Mouse (Mus musculus) gastrocnemius, postnatal 14 days (tissue): Measurements from ENCODE around the gene Fkbp5. TPM values are rescaled to one million over a fixed set of nuclear protein-coding genes. Genes with fewer than 3 reads are reported as not detected.
"Not testable (repeated sequence)": the region's sequence is repeated elsewhere in the genome, so short reads cannot be mapped to it uniquely, and the experiment has no call there.

Source experiments
- DNase-seq: peaks from one replicate; pipeline ENCODE4 v3.0.0; 2021; ENCODE audit warnings: mixed read lengths
- intact Hi-C: fragments of 180-260 bp; cut with DNase I; formaldehyde crosslinking; loops from one replicate; pipeline ENCODE4 v1.15.1; 2025; ENCODE audit warnings: low total_unique reads
- microRNA-seq, 2 experiments: library from miRNA; unstranded; fragments of <30 nt; microRNA quantifications; one replicate each; pipeline ENCODE4 v1.2.0; 2021
- total RNA-seq, 2 experiments: library from RNA; stranded (reverse); gene quantifications; 2 replicates each; pipeline ENCODE4 v1.2.3; 2021

The Fkbp5 gene
- total RNA-seq, 2 experiments from 2014 or later: 9.2 to 104 TPM

DNA sequence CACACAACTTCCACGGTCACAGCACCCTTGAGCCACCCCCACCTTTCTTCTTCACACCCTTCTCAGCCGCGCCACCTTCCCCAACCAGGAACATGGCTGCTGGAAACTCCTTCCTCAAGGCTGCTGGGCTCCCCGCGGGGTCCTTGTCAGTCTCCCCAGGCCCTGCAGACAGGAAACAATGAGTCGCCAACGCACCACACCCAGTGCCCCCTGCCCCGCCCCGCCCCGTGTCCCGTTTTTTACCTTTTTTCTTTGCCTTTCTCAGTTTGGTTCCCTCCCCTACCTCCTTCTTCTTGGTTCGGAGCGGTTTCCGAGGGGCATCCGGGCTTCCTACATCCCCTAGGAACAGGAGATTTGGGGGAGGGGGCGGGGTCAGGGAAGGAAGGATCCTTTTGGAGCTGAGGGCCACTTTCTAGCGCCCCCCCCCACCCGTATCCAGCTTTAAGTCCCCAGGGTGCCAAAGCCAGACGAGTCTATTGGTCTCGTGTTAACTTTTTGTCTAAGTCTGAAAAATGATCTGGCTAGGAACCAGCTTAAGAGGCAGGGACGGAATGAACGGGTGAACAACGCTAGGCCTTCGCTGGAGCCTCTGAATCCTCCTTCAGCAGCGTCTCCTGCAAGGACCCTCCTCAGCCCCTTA, 154.6 kb downstream of the Fkbp5 start:
- intact Hi-C loops: no loop called here
- no peak for DNase-seq

DNA sequence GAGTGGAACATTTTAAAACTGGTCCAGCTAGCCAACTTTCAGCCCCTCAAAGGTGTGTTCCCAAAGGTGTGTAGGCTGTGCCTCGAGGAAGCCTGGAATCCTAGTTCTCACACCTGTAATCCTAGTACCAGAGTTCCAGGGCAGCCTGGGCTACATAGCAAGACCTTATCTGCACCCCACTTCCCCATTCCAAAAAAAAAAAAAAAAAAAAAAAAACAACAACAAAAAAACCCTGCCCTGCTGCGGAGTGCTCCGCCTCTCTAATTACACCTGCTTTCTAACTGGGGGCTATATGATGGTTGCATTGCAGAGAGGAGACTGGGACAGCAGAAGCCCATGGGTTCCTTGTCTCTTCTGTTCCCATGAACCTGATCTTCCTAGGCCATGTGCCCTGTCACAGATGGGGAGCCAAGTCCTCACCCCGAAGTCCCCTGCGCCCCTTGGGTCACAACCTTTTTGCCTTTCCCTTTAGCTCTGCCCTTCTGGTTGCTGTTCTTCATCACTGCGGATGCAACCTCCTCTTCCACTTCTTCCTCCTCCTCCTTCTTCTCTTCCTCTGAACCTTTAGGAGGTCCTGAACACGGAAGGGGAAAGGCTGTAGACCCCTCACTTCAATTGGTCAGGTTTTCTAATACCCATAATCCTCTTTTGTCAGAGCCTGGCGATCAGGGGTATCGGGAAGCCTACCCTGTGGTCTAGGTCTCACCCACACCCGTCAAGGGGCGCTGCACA, 155.2 kb downstream of the Fkbp5 start:
- DNase-seq: no peak
- intact Hi-C loops: no loop called here

DNA sequence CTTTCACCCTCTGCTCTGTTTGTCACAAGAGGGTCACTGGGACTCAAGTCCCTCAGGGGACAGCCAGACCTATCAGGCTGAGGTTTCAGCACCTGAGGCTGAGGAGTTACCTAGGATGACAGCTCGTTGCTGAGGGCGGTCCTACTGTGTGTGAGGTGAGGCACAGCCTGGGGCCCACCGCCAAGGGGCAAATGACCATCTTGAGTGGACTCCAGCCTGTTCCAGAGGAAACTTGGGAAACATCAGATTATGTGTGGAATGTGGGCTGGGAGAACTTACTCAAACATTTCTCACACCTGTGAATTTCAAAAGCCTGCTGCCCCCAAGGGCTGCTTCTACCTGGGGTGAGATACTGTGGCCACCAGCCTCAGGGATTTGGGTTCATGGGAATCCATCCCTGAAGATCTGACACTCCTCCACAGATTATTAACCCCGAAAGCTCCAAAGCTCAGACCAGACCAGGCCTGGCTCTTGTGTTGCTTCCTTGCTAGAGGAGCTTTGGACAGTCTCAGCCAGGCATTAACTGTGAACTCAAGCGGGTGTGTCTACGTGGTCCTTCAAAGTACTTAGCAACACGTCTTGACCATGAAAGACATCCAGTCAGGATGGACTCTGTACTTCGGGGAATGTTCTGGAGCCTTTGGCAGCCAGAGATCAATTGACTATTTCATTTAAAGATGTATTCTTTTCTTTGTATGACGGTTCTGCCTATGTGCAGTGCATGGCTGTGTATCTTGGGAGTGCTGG, 156.6 kb downstream of the Fkbp5 start:
- no peak for DNase-seq

DNA sequence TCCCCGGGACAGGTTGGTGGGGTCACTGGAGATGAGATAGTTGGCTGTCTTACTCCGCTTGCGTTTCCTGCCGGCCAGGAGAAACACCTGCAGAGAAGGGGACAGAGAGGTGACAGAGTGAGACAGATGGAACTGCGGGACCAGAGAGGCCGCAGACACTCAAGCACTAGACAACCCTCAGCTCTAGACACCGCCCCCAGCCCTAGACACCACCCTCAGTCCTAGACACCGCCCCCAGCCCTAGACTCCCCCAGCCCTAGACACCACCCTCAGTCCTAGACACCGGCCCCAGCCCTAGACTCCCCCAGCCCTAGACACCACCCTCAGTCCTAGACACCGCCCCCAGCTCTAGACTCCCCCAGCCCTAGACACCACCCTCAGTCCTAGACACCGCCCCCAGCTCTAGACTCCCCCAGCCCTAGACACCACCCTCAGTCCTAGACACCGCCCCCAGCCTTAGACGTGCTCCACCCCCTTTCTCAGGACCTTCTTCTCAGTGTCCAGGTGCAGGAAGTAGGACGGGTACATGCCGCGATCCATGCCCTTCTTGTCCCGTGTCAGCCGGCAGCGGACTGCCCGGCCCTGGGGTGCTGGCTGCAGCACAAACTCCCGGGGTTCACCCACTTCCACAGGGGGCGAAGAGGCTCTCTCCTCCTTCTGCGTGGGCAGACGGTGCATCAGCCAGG, 158.6 kb downstream of the Fkbp5 start:
- DNase-seq, intact Hi-C loops: not testable (repeated sequence)

More for the DNA sequence above, 156.6 kb downstream of the Fkbp5 start:
- intact Hi-C loops: no loop called here

DNA sequence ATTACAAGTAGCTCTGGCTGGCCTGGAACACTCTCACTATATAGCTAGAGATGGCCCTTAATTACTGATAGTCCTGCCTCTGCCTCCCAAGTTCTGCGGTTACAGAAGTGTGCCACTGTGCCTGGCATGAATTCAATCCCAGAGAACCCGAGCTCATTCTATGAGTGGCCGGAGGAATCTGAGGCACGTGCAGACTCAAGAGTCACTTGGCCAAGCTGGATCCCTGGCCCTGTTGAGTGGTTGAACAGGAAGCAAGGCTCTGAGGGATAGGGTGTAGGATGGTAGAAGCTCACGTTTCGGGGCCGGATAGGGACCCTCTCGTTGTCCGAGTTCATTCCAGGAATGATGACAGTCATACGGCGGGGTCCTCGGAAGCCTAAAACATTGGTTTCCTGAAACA, 161.5 kb downstream of the Fkbp5 start:
- DNase-seq: no peak
- intact Hi-C loops: no loop called here

DNA sequence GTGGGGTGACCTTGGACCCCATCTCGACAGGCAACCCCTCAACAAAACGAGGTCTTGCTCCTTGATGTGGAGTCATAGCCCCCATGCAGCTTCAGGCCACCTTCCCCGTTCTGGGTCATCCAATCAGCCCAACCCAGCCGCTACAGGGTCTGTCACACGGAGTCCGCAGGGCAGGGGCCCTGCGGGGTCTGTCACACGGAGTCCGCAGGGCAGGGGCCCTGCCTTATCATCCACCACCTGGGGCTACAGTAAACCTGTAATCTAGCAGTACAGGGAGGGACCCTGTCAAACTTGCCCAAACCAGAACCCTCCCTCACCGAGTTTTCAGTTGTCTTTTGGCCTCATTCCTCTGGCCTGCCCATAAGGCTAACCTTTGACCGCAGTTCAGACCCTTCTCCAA, 165.3 kb downstream of the Fkbp5 start:
- DNase-seq: no peak
- intact Hi-C loops: no loop called here

DNA sequence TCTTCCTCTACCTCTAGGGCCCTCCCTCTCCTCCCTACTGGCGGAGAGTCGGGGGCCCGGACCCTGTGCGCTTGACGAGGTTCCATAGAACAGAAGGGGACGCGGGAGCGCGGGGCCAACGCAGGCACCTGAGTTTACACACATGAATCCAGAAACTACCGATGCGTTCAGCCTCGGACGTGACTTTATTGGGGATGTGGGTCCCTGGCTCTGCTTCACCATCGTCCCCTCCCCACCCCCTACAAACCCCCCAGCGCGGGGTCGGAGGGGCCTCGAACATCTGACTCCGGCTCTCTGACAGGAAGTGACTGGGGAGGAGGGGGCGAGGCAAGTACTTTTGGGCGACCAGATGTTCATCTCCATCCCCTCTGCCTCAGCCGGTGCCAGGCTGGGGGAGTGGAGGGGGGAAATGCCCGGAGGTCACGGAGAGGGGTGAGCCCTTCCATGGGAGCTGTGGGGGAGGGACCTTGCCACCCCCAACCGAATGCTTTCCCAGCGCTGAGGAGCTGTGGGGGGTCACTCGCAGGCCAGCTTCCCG, 165.9 kb downstream of the Fkbp5 start:
- peak; percentile 41 for DNase-seq
- intact Hi-C loops: no loop called here

DNA sequence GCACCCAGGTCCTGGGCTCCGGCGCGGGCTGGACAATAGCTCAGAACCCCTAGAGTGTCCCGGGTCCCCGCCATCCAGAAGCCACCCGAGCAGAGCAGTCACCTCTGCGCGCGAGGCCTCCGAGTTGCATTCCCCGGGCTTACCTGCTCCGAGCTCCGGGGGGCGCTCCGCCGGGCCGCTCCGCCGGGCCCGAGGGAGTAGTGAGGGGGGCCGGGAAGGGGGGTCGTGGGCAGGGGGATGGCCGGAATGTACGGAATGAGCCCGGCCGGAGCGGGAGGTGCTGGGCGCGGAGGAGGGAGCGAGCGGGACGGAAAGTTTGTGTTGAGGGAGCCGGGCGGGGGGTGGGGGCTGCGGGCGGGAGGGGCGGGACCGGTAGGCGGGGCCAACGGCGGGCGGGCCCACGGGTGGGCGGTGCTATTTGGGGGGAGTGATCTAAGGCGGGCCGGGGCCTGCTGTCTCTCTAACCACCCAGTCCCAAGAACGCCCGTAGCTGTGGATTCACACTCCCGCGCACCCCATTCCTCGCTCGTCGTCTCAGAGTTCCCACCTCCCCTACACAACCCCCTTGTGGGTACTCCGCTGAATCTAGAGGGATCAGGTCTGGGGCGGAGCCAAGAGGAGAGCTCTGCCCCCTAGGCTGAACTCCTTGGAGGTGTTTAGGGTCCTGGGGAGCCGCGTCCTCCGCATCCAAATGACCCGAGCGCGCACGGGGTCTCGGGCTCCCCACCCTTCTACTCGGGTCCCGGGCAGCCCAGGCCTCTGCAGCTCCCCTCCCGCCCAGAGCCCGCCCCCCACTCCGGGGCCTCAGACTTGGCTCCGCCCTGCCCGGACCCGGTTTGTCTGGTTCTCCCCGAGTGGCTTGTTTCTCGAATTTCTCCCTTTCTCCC, 166.6 kb downstream of the Fkbp5 start, which contains the start of gene Tead3:
TSS of gene Tead3 (minus strand) at position 352 of the 887 bp plus-strand sequence.
- intact Hi-C loops: no loop called here
- peak; percentile 87 for DNase-seq

DNA sequence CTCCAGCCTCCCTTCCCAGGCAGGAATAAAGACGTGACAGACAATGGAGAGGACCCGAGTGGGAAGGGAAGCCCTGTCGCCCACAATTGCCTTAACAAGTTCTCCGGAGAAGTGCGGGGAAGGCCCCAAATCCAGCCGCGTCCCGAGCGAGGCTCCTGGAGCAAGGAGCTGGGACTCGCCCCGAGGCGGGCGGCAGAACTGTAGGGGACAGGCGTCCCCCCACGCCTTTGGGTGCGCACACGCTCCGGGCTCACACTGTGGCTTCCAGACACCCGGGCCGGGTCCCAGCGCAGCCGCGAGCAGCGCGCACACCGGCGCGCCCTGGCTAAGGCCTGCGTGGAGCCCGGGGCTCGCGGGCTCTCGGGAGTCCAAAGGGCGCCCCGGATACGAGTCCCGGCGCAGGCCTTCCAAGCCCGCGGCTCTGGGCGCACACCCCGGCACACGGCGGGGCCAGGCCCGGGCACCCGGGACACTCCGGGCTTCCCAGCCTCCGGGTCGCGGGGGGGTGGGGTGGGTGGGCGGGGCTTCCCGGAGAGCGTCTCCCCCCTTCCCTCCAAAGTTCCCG, 167.3 kb downstream of the Fkbp5 start:
- DNase-seq: peak; percentile 56
- intact Hi-C loops: no loop called here

DNA sequence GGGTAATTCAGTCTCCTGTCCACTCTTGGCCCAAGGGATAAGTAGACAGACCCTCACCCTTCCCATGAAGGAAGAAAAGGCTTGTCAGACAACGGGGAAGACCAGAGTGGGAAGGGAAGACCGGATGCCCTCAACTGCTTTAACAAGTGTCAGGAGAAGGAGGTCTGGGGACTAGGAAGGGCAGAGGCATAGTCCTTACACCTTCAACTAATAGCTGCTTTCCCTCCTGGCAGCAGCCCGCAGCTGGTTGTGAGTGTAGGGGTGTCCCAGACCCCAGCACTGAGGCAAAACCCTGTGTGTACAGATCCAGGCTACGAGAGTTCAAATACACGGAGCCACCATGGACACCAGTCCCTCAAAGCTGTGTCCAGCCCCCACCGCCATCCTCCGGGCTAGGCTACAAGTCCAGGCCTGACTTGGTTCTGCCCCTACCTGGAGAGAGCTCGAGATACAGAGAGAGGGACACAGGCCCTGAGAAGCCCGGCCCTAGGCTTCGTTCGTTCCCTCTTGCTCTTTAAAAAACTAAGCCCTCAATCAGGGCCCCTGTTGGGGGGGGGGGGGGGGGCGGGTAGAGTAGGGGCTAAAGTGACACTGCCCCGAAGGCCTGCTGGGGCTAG, 168.0 kb downstream of the Fkbp5 start:
- intact Hi-C loops: no loop called here
- DNase-seq: no peak

Small RNAs within 50 kb of the gene (microRNA-seq; reads per million reads assigned to microRNA genes)
- gene Gm25195 (0 reads per million in 2 experiments), gene Mir6969 (0 reads per million in 2 experiments)

Other genes with a start within 250 kb of the Fkbp5 start
- gene Fance, start 204.0 kb downstream of the Fkbp5 start, total RNA-seq: 10 to 100 TPM; 10.2 to 10.4 TPM
- 100 to 1,000 TPM; 541 to 620 TPM for gene Rpl10a, start 189.1 kb downstream of the Fkbp5 start, total RNA-seq
- gene Tead3, start 166.7 kb downstream of the Fkbp5 start, total RNA-seq: 10 to 100 TPM in 1 of 2 experiments, 1 to 10 TPM in 1; 9.3 to 11.5 TPM
- gene Tulp1, start 152.3 kb downstream of the Fkbp5 start, total RNA-seq: not detected
- not detected for gene Armc12, start 13.3 kb upstream of the Fkbp5 start, total RNA-seq
- not detected for gene Clpsl2, start 31.9 kb upstream of the Fkbp5 start, total RNA-seq
- not detected for gene Clps, start 43.2 kb upstream of the Fkbp5 start, total RNA-seq
- gene Lhfpl5, start 58.1 kb upstream of the Fkbp5 start, total RNA-seq: not detected
- gene Srpk1, start 105.2 kb upstream of the Fkbp5 start, total RNA-seq: 10 to 100 TPM; 24.4 to 27.8 TPM
- gene Slc26a8, start 172.7 kb upstream of the Fkbp5 start, total RNA-seq: under 1 TPM; 0.33 to 0.64 TPM
- gene Mapk14, start 173.8 kb upstream of the Fkbp5 start, total RNA-seq: 10 to 100 TPM; 60.8 to 63.8 TPM
- under 1 TPM in 1 of 2 experiments, not detected in 1; 0.53 TPM for gene AC170998.1, start 208.6 kb upstream of the Fkbp5 start, total RNA-seq